Mouse (Mus musculus) brain, embryonic 14.5 days (tissue): ENCODE data around the gene Dmrtb1.

Source experiments
- CTCF ChIP-seq: fragments of 200-500 bp; IDR thresholded peaks from 2 replicates; pipeline ENCODE4 v1.5.1; 2012; ENCODE audit warnings: inconsistent platforms, mild to moderate bottlenecking, moderate library complexity, borderline replicate concordance; ENCODE audit not compliant: insufficient read depth, insufficient read length; ENCODE audit errors: extremely low read depth
- POLR2A ChIP-seq: fragments of 200-500 bp; IDR thresholded peaks from 2 replicates; pipeline ENCODE4 v1.6.1; 2012; ENCODE audit warnings: mild to moderate bottlenecking, inconsistent platforms, borderline replicate concordance; ENCODE audit not compliant: poor library complexity, insufficient read depth, insufficient read length, severe bottlenecking; ENCODE audit errors: extremely low read depth

- TF ChIP-seq CTCF (no peak), POLR2A (no peak)
These were observed at the start of gene Dmrtb1 for GRCm38 (mm10) chr4:107684130-107684529.
